Mouse (Mus musculus) CH12.LX (cell line): ENCODE measurements around the gene Mrpl58.

Source experiments
- BHLHE40 ChIP-seq: IDR thresholded peaks from 2 replicates; pipeline ENCODE4 v1.6.1; 2011; ENCODE audit warnings: mild to moderate bottlenecking, low read depth, low read length, improper control_type of control experiment
- CTCF ChIP-seq, 2 experiments: IDR thresholded peaks in 1 of 2; conservative IDR thresholded peaks in 1 of 2; 2 replicates each; pipeline ENCODE4 v1.5.1; 2011 to 2012; ENCODE audit warnings: low read depth in 2 of 2, low read length in 2 of 2, improper control_type of control experiment in 1 of 2, inconsistent platforms in 1 of 2, mild to moderate bottlenecking in 1 of 2, moderate library complexity in 1 of 2
- POLR2A ChIP-seq: IDR thresholded peaks from 2 replicates; pipeline ENCODE4 v1.6.1; 2011; ENCODE audit warnings: low read depth, mild to moderate bottlenecking, improper control_type of control experiment, low read length
- RAD21 ChIP-seq: IDR thresholded peaks from 2 replicates; pipeline ENCODE4 v1.6.1; 2011; ENCODE audit warnings: low read depth, mild to moderate bottlenecking, low read length, improper control_type of control experiment, moderate library complexity
- SIN3A ChIP-seq: IDR thresholded peaks from 2 replicates; pipeline ENCODE4 v1.6.1; 2012; ENCODE audit warnings: low read length, improper control_type of control experiment, inconsistent platforms
- ZC3H11A ChIP-seq: IDR thresholded peaks from 2 replicates; pipeline ENCODE4 v1.6.1; 2012; ENCODE audit warnings: low read depth, mild to moderate bottlenecking, inconsistent platforms, low read length, improper control_type of control experiment
- ZMIZ1 ChIP-seq: IDR thresholded peaks from 2 replicates; pipeline ENCODE4 v1.6.1; 2012; ENCODE audit warnings: low read depth, mild to moderate bottlenecking, inconsistent platforms, low read length, improper control_type of control experiment

DNA sequence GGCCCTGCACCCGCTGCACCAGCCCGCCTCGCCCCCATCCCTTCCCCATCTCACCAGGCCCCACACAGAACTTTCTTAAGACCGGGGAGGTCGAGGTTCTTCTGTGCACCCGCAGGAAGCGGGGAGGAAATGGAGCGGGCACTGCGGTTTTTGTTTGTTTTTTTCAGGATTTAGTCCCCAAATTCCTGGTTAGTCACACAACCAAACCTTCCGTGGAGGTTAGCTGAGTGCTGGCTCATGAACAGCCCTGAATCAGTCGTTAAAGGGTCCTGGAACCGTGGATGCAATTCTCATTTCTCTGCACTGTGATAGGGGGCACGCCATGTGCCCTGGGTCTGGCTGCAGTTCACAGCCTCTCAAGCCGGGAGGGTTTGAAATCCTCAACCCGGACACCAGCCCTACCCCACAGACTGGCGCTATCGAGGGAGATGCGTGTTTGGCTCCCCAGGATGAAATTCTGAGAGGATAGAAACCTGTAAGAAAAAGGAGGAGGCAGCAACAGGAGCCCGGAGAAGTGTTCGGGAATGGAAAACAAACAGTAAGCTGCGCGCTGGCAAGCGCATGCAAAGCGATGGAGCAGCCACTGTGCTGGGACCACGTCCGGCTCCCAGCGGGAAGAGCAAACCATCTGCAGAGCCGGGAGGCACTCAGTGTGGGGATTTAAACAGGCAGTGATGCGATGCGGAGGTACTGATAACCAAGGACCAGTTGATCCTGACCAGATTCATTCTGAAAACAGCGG, 32.2 kb downstream of the Mrpl58 start:
- TF ChIP-seq SIN3A = no peak
- TF ChIP-seq CTCF (conservative IDR thresholded peaks at IDR 0.05 in 1 of 2, IDR thresholded peaks at IDR 0.05 in 1 of 2; ENCODE audit: low read depth in 2 of 2, low read length in 2 of 2) = no peak
- TF ChIP-seq BHLHE40 = no peak
- TF ChIP-seq POLR2A = no peak
- no peak for TF ChIP-seq RAD21
- TF ChIP-seq ZC3H11A = no peak
- no peak for TF ChIP-seq ZMIZ1
